Mouse (Mus musculus) hindbrain, embryonic 11.5 days (tissue): ENCODE measurements around the gene Myl3. TPM values are rescaled to one million over a fixed set of nuclear protein-coding genes. Genes with fewer than 3 reads are reported as not detected.

Experiments used
- ATAC-seq: fragments of 200-750 bp; cut with Nextera tagmentation; 2 replicates; pipeline ENCODE4 v1.8.0; 2017; ENCODE audit warnings: mild to moderate bottlenecking, moderate TSS enrichment, moderate library complexity; ENCODE audit not compliant: low FRiP score
- DNase-seq: peaks from one replicate; pipeline ENCODE4 v3.0.0-alpha.2; 2015; ENCODE audit warnings: low spot score
- H3K27ac ChIP-seq: fragments of 300-500 bp; sonication (generic); 2 replicates; pipeline ENCODE4 v1.5.1; 2014; ENCODE audit warnings: mild to moderate bottlenecking, low read depth, low read length
- H3K27me3 ChIP-seq: fragments of 300-500 bp; sonication (generic); 2 replicates; pipeline ENCODE4 v1.6.1; 2014; ENCODE audit warnings: mild to moderate bottlenecking, low read length, moderate library complexity, mixed read lengths; ENCODE audit not compliant: control insufficient read depth, insufficient read depth
- H3K36me3 ChIP-seq: fragments of 300-500 bp; sonication (generic); 2 replicates; pipeline ENCODE4 v1.6.1; 2014; ENCODE audit warnings: mild to moderate bottlenecking, low read length, moderate library complexity, mixed read lengths; ENCODE audit not compliant: control insufficient read depth, insufficient read depth
- H3K4me1 ChIP-seq: fragments of 300-500 bp; sonication (generic); replicated peaks from 2 replicates; pipeline ENCODE4 v1.6.1; 2014; ENCODE audit warnings: low read length, mixed read lengths; ENCODE audit not compliant: control insufficient read depth, insufficient read depth
- H3K4me2 ChIP-seq: fragments of 300-500 bp; sonication (generic); replicated peaks from 2 replicates; pipeline ENCODE4 v1.6.1; 2014; ENCODE audit warnings: mild to moderate bottlenecking, low read depth, low read length
- H3K4me3 ChIP-seq: fragments of 300-500 bp; sonication (generic); 2 replicates; pipeline ENCODE4 v1.5.1; 2014; ENCODE audit warnings: low read depth, low read length
- H3K9ac ChIP-seq: fragments of 300-500 bp; sonication (generic); 2 replicates; pipeline ENCODE4 v1.6.1; 2014; ENCODE audit warnings: low read depth, low read length
- H3K9me3 ChIP-seq: fragments of 300-500 bp; sonication (generic); 2 replicates; pipeline ENCODE4 v1.6.1; 2016; ENCODE audit warnings: low read length; ENCODE audit not compliant: control insufficient read depth
- WGBS: fragments of 180-500 bp; shearing (Covaris S2); extraction: QIAGEN DNeasy Blood & Tissue Kit; methylation state at CpG from one replicate; pipeline ENCODE4 v1.1.7; 2014; 5-methylcytosine and 5-hydroxymethylcytosine counted together
- polyA plus RNA-seq: library from polyadenylated mRNA; unstranded; fragments of >200 nt; fragmentation: Nextera tagmentation; extraction: Ambion mirVana; gene quantifications from 2 replicates; pipeline ENCODE4 v1.2.1, GENCODE M21; 2014

Myl3 gene
- polyA plus RNA-seq, 1 experiment from 2014 or later = 0.42 TPM

GRCm38 (mm10) chr9:110759265-110759664 is 17.6 kb downstream of the Myl3 start:
- no peaks in the 10 kb centered on the region for H3K4me1 ChIP-seq
- no peak overlapping the region for H3K4me3 ChIP-seq
- no peak overlapping the region for H3K9ac ChIP-seq
- 56% methylated on average over 2 of the region's 2 CpGs for WGBS
- no peak overlapping the region for H3K27ac ChIP-seq
- peak; percentile 70 for DNase-seq
- no peaks in the 10 kb centered on the region for H3K9me3 ChIP-seq
- H3K27me3 ChIP-seq = no peaks in the 10 kb centered on the region
- no peak for ATAC-seq
- H3K4me2 ChIP-seq = no peak overlapping the region
- no peaks in the 10 kb centered on the region for H3K36me3 ChIP-seq

- Histone ChIP-seq H3K9ac (no peak overlapping the region), H3K27me3 (no peaks in the 10 kb centered on the region), H3K4me2 (no peak overlapping the region), H3K36me3 (no peaks in the 10 kb centered on the region), H3K9me3 (no peaks in the 10 kb centered on the region), H3K4me3 (no peak overlapping the region), H3K27ac (no peak overlapping the region), H3K4me1 (no peaks in the 10 kb centered on the region)
- 80% methylated on average over 8 of the region's 8 CpGs for WGBS
- DNase-seq = no peak
- ATAC-seq = no peak
These were observed 19.2 kb downstream of the Myl3 start for GRCm38 (mm10) chr9:110760886-110761285.

- Histone ChIP-seq H3K4me2 (no peak overlapping the region), H3K36me3 (no peaks in the 10 kb centered on the region), H3K4me1 (no peaks in the 10 kb centered on the region), H3K4me3 (no peak overlapping the region), H3K9ac (no peak overlapping the region), H3K27me3 (no peaks in the 10 kb centered on the region), H3K27ac (no peak overlapping the region), H3K9me3 (no peaks in the 10 kb centered on the region)
- WGBS = 81% methylated on average over 10 of the region's 10 CpGs
- ATAC-seq = no peak
- no peak for DNase-seq
These were observed 21.1 kb downstream of the Myl3 start for GRCm38 (mm10) chr9:110762763-110763162.

DNA sequence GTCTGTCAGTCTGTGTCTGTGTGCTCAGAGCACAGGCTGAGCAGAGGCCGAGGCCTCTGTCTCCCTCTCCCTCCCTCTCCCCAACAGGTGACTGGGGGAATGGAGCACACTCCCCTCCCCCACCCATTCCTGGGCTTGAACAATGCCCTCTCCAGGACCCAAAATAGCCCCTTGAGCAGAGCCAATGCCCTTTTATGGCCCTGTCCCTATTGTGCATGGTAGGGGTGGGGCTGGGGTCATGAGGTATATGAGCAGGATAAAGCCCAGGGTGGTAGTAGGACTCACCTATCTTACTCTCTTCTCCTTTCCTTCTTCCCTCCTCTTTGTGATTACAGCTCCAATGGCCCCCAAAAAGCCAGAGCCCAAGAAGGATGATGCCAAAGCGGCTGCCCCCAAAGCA is 21.7 kb downstream of the Myl3 start:
- Histone ChIP-seq H3K27me3 (no peaks in the 10 kb centered on the region), H3K4me3 (no peak overlapping the region), H3K9me3 (no peaks in the 10 kb centered on the region), H3K4me2 (no peak overlapping the region), H3K4me1 (no peaks in the 10 kb centered on the region), H3K36me3 (no peaks in the 10 kb centered on the region), H3K27ac (no peak overlapping the region), H3K9ac (no peak overlapping the region)
- 58% methylated on average over 2 of the region's 2 CpGs for WGBS
- ATAC-seq (no peak), DNase-seq (no peak)

DNA sequence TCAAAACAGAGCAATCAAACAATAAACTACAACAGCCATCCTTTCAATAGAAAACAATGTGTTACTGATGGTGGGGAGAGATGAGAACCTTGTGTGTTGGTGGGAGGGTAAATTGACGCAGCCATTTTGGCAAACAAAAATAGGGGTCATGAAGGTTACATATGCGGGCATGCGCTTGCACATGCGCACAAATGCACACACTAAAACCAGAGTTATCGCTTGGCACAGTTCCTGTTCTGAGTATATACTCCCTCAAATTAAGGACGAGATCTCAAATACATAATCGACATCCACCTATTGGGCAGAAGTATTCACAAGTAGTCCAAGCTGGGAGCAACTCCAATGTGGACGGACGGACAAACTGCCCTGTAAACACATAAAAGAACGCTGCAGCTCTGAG is 30.7 kb downstream of the Myl3 start:
- Histone ChIP-seq H3K9ac (no peak overlapping the region), H3K36me3 (no peaks in the 10 kb centered on the region), H3K9me3 (no peaks in the 10 kb centered on the region), H3K4me1 (no peaks in the 10 kb centered on the region), H3K27ac (no peak overlapping the region), H3K27me3 (no peaks in the 10 kb centered on the region), H3K4me2 (no peak overlapping the region), H3K4me3 (no peak overlapping the region)
- ATAC-seq (no peak), DNase-seq (no peak)
- 96% methylated on average over 10 of the region's 10 CpGs for WGBS

DNA sequence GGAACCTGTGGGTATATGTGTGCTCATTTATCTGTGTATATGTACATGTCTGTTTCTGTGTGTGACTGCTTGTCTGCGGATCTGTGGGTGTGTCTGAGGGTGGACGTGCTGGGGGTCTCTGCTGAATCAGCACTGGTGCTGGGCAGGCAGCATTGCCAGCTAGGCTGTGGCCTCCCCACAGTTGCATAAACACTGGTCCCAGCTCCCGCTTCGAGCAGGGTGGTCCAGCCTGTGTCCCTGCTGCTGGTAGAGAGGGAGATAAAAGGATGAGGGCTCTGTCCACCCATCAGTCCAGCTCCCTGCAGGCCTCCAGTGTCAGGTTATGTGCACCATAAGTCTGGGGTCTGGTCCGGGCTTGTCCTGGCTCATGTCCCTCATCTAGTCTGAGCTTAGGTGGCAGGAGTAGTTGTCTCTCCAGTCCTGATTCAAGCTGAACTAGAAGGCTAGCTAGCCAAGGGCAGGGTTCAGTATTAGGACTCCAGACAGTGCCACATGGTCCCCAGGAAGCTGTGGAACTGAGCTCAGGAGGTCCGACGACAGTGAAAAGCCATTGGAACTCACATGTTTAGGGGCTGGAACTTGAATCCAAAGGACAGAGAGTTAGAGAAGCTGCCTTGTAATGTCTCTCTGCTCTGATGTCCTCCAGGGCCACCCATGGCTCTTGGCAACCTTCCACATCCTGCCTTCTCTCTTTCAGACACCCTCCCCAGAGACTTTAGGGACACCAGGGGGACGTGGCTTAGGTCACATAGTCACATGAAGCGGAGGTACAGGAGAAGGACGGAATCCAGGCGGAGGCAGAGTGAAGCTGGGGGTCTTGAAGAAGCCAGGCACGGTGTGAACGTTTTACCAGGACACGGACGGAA is 33.0 kb downstream of the Myl3 start:
- H3K4me2 ChIP-seq = no peak overlapping the region
- DNase-seq (no peak), ATAC-seq (no peak)
- H3K9me3 ChIP-seq = no peaks in the 10 kb centered on the region
- H3K36me3 ChIP-seq = no peaks in the 10 kb centered on the region
- H3K4me3 ChIP-seq = no peak overlapping the region
- no peak overlapping the region for H3K9ac ChIP-seq
- 78% methylated on average over 15 of the region's 15 CpGs for WGBS
- H3K4me1 ChIP-seq = no peaks in the 10 kb centered on the region
- H3K27me3 ChIP-seq = no peaks in the 10 kb centered on the region
- no peak overlapping the region for H3K27ac ChIP-seq

DNA sequence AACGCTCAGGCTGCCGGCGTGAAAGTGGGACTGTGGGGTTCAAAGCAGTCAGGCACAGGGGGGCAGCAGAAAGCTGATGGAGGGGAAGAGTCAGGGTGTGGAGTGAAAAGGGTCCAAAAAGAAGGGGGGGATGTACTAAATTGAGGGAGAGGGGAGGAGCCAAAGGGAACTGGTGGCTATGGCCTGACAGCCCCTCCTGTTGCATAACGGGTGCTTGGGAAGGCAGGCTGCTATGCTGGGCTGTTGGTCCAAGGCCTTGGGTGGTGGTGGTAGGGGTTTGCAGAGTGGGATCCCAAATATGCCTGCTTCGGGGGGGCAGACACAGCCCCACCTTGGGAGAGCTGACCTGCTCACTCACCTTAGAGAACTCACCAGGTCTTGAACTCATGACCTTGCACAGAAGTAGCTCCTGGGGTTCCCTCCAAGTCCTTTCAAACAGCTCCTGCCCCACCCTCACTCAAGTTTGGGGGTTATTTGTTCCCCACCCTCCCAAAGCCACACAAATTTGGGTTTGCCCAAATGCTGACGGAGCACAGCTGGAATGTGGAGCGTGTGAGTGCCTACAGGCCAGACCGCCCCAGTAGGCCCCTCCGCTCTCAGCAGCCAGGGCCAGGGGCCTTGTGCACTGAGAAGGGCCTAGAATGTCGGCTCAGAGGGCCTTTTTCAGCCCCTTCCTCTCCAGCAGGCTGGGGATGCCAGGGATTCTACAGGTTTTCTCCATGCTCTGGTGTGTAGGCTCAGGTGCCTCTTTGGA is 33.8 kb downstream of the Myl3 start:
- DNase-seq = no peak
- no peak for ATAC-seq
- Histone ChIP-seq H3K4me1 (no peaks in the 10 kb centered on the region), H3K27me3 (no peaks in the 10 kb centered on the region), H3K4me2 (no peak overlapping the region), H3K9me3 (no peaks in the 10 kb centered on the region), H3K4me3 (no peak overlapping the region), H3K27ac (no peak overlapping the region), H3K36me3 (no peaks in the 10 kb centered on the region), H3K9ac (no peak overlapping the region)
- 80% methylated on average over 10 of the region's 10 CpGs for WGBS

GRCm38 (mm10) chr9:110778100-110778499 is 36.4 kb downstream of the Myl3 start:
- 100% methylated on average over 1 of the region's 1 CpGs for WGBS
- ATAC-seq = no peak
- Histone ChIP-seq H3K4me2 (no peak overlapping the region), H3K4me3 (no peak overlapping the region), H3K27me3 (no peaks in the 10 kb centered on the region), H3K4me1 (no peaks in the 10 kb centered on the region), H3K9me3 (no peaks in the 10 kb centered on the region), H3K9ac (no peak overlapping the region), H3K27ac (no peak overlapping the region), H3K36me3 (no peaks in the 10 kb centered on the region)
- DNase-seq = no peak

GRCm38 (mm10) chr9:110778559-110778958 is 36.9 kb downstream of the Myl3 start:
- DNase-seq = no peak
- no peak overlapping the region for H3K27ac ChIP-seq
- H3K9me3 ChIP-seq = no peaks in the 10 kb centered on the region
- no peaks in the 10 kb centered on the region for H3K4me1 ChIP-seq
- ATAC-seq = no peak
- 86% methylated on average over 7 of the region's 7 CpGs for WGBS
- H3K9ac ChIP-seq = no peak overlapping the region
- no peak overlapping the region for H3K4me3 ChIP-seq
- no peaks in the 10 kb centered on the region for H3K27me3 ChIP-seq
- H3K36me3 ChIP-seq = no peaks in the 10 kb centered on the region
- H3K4me2 ChIP-seq = no peak overlapping the region
